Mouse (Mus musculus): Measurements from ENCODE around the gene Slc22a17. TPM values are rescaled to one million over a fixed set of nuclear protein-coding genes. Genes with fewer than 3 reads are reported as not detected.
"Not testable (repeated sequence)": the region's sequence is repeated elsewhere in the genome, so short reads cannot be mapped to it uniquely, and the experiment has no call there.

Slc22a17 gene
- 153 TPM in 2 replicates for polyA plus RNA-seq (2015; fragmentation: Nextera tagmentation; extraction: Ambion mirVana)

- peak; percentile 96 for ATAC-seq (ENCODE audit: low read depth)
- Histone ChIP-seq H3K9me3 (no peaks in the 10 kb centered on the region), H3K36me3 (peaks cover 43% of the 10 kb centered on the region), H3K27me3 (no peaks in the 10 kb centered on the region), H3K4me3 (peak within 1 kb of the TSS; percentile 87), H3K4me1 (replicated peaks) (peaks cover 54% of the 10 kb centered on the region), H3K4me2 (peak within 1 kb of the TSS; percentile 96), H3K9ac (peak within 1 kb of the TSS; percentile 99), H3K27ac (replicated peaks) (peak within 1 kb of the TSS; percentile 94)
- 0% methylated on average over 27 of the region's 28 CpGs for WGBS
Observed at GRCm38 (mm10) chr14:54912886-54913285, at the start of gene Slc22a17. Slc22a17 (minus strand) TSS chr14:54913132.

GRCm38 (mm10) chr14:54962714-54963113 lies 49.8 kb upstream of the Slc22a17 start:
- peaks cover 5% of the 10 kb centered on the region; the same call in 1 of the 2 replicates for H3K4me1 ChIP-seq (replicated peaks)
- WGBS, result 87% methylated on average over 7 of the region's 7 CpGs
- H3K36me3 ChIP-seq, result no peaks in the 10 kb centered on the region
- no peak overlapping the region for H3K27ac ChIP-seq (replicated peaks)
- H3K9ac ChIP-seq, result no peak overlapping the region
- no peak overlapping the region for H3K4me2 ChIP-seq
- no peaks in the 10 kb centered on the region for H3K27me3 ChIP-seq
- H3K4me3 ChIP-seq, result no peak overlapping the region
- no peaks in the 10 kb centered on the region for H3K9me3 ChIP-seq
- no peak for ATAC-seq (ENCODE audit: low read depth)

- no peak for ATAC-seq (ENCODE audit: low read depth)
- H3K4me2 ChIP-seq, result no peak overlapping the region
- no peaks in the 10 kb centered on the region for H3K4me1 ChIP-seq (replicated peaks)
- WGBS, result 79% methylated on average over 5 of the region's 5 CpGs
- H3K27ac ChIP-seq (replicated peaks), result no peak overlapping the region
- no peak overlapping the region for H3K4me3 ChIP-seq
- no peaks in the 10 kb centered on the region for H3K9me3 ChIP-seq
- no peaks in the 10 kb centered on the region for H3K36me3 ChIP-seq
- no peaks in the 10 kb centered on the region for H3K27me3 ChIP-seq
- H3K9ac ChIP-seq, result no peak overlapping the region
Observed at GRCm38 (mm10) chr14:54961487-54961886, 48.6 kb upstream of the Slc22a17 start.

GRCm38 (mm10) chr14:54960769-54961168 lies 47.8 kb upstream of the Slc22a17 start:
- 72% methylated on average over 10 of the region's 10 CpGs for WGBS

GRCm38 (mm10) chr14:54959853-54960613 lies 47.1 kb upstream of the Slc22a17 start:
- not testable (repeated sequence) for H3K27me3 ChIP-seq; H3K4me3 ChIP-seq; H3K4me2 ChIP-seq; H3K9me3 ChIP-seq; H3K36me3 ChIP-seq; H3K9ac ChIP-seq; H3K4me1 ChIP-seq (replicated peaks); H3K27ac ChIP-seq (replicated peaks); ATAC-seq (ENCODE audit: low read depth)
- 93% methylated on average over 12 of the region's 12 CpGs for WGBS

More at GRCm38 (mm10) chr14:54960769-54961168, 47.8 kb upstream of the Slc22a17 start:
- Histone ChIP-seq H3K4me1 (replicated peaks) (no peaks in the 10 kb centered on the region), H3K27ac (replicated peaks) (no peak overlapping the region), H3K4me3 (no peak overlapping the region), H3K27me3 (no peaks in the 10 kb centered on the region), H3K9me3 (no peaks in the 10 kb centered on the region), H3K36me3 (no peaks in the 10 kb centered on the region), H3K9ac (no peak overlapping the region), H3K4me2 (no peak overlapping the region)
- ATAC-seq (ENCODE audit: low read depth), result no peak

- no peak for ATAC-seq (ENCODE audit: low read depth)
- Histone ChIP-seq H3K36me3 (no peaks in the 10 kb centered on the region), H3K27ac (replicated peaks) (no peak overlapping the region), H3K9me3 (no peaks in the 10 kb centered on the region), H3K4me3 (no peak overlapping the region), H3K4me2 (no peak overlapping the region), H3K9ac (no peak overlapping the region), H3K4me1 (replicated peaks) (no peaks in the 10 kb centered on the region), H3K27me3 (no peaks in the 10 kb centered on the region)
- WGBS, result 94% methylated on average over 3 of the region's 3 CpGs
Observed at GRCm38 (mm10) chr14:54959197-54959596, 46.3 kb upstream of the Slc22a17 start.

GRCm38 (mm10) chr14:54958503-54958902 lies 45.6 kb upstream of the Slc22a17 start:
- no peak overlapping the region for H3K9ac ChIP-seq
- no peak overlapping the region for H3K4me3 ChIP-seq
- H3K4me2 ChIP-seq, result no peak overlapping the region
- H3K27ac ChIP-seq (replicated peaks), result no peak overlapping the region
- no peaks in the 10 kb centered on the region for H3K27me3 ChIP-seq
- H3K36me3 ChIP-seq, result no peaks in the 10 kb centered on the region
- H3K9me3 ChIP-seq, result no peaks in the 10 kb centered on the region
- 84% methylated on average over 4 of the region's 4 CpGs for WGBS
- no peak for ATAC-seq (ENCODE audit: low read depth)
- H3K4me1 ChIP-seq (replicated peaks), result no peaks in the 10 kb centered on the region

GRCm38 (mm10) chr14:54956533-54956932 lies 43.6 kb upstream of the Slc22a17 start:
- no peak overlapping the region for H3K27ac ChIP-seq (replicated peaks)
- H3K27me3 ChIP-seq, result no peaks in the 10 kb centered on the region
- H3K9ac ChIP-seq, result no peak overlapping the region
- WGBS, result 87% methylated on average over 9 of the region's 9 CpGs
- ATAC-seq (ENCODE audit: low read depth), result no peak
- H3K4me3 ChIP-seq, result no peak overlapping the region
- no peaks in the 10 kb centered on the region for H3K36me3 ChIP-seq
- no peaks in the 10 kb centered on the region for H3K4me1 ChIP-seq (replicated peaks)
- H3K9me3 ChIP-seq, result no peaks in the 10 kb centered on the region
- no peak overlapping the region for H3K4me2 ChIP-seq

- no peak overlapping the region for H3K4me2 ChIP-seq
- no peaks in the 10 kb centered on the region for H3K9me3 ChIP-seq
- no peak overlapping the region for H3K27ac ChIP-seq (replicated peaks)
- no peaks in the 10 kb centered on the region for H3K27me3 ChIP-seq
- H3K4me1 ChIP-seq (replicated peaks), result no peaks in the 10 kb centered on the region
- H3K36me3 ChIP-seq, result no peaks in the 10 kb centered on the region
- ATAC-seq (ENCODE audit: low read depth), result no peak
- 86% methylated on average over 3 of the region's 3 CpGs for WGBS
- no peak overlapping the region for H3K9ac ChIP-seq
- H3K4me3 ChIP-seq, result no peak overlapping the region
Observed at GRCm38 (mm10) chr14:54955481-54955880, 42.5 kb upstream of the Slc22a17 start.

GRCm38 (mm10) chr14:54954474-54954873 lies 41.5 kb upstream of the Slc22a17 start:
- Histone ChIP-seq H3K4me1 (replicated peaks) (no peaks in the 10 kb centered on the region), H3K27me3 (no peaks in the 10 kb centered on the region), H3K9me3 (no peaks in the 10 kb centered on the region), H3K4me3 (no peak overlapping the region), H3K4me2 (no peak overlapping the region), H3K36me3 (no peaks in the 10 kb centered on the region), H3K9ac (no peak overlapping the region), H3K27ac (replicated peaks) (no peak overlapping the region)
- 91% methylated on average over 3 of the region's 3 CpGs for WGBS
- ATAC-seq (ENCODE audit: low read depth), result no peak

- no peaks in the 10 kb centered on the region for H3K36me3 ChIP-seq
- H3K27me3 ChIP-seq, result no peaks in the 10 kb centered on the region
- no peak overlapping the region for H3K4me3 ChIP-seq
- H3K4me2 ChIP-seq, result no peak overlapping the region
- no peak overlapping the region for H3K27ac ChIP-seq (replicated peaks)
- no peaks in the 10 kb centered on the region for H3K4me1 ChIP-seq (replicated peaks)
- WGBS, result 90% methylated on average over 8 of the region's 8 CpGs
- H3K9me3 ChIP-seq, result no peaks in the 10 kb centered on the region
- no peak overlapping the region for H3K9ac ChIP-seq
- ATAC-seq (ENCODE audit: low read depth), result no peak
Observed at GRCm38 (mm10) chr14:54953664-54954206, 40.8 kb upstream of the Slc22a17 start.

- WGBS, result 93% methylated on average over 6 of the region's 6 CpGs
- no peak overlapping the region for H3K27ac ChIP-seq (replicated peaks)
- ATAC-seq (ENCODE audit: low read depth), result no peak
- no peaks in the 10 kb centered on the region for H3K9me3 ChIP-seq
- no peaks in the 10 kb centered on the region for H3K36me3 ChIP-seq
- no peak overlapping the region for H3K4me3 ChIP-seq
- H3K27me3 ChIP-seq, result no peaks in the 10 kb centered on the region
- H3K4me2 ChIP-seq, result no peak overlapping the region
- H3K9ac ChIP-seq, result no peak overlapping the region
- no peaks in the 10 kb centered on the region for H3K4me1 ChIP-seq (replicated peaks)
Observed at GRCm38 (mm10) chr14:54951587-54951986, 38.7 kb upstream of the Slc22a17 start.

Measured in neural tube, embryonic 13.5 days (tissue).